Mouse (Mus musculus) induced T-regulatory cell, adult 2 months (primary cell): ENCODE measurements at regions not wholly inside any gene's neighbourhood (a gene's known extent, or its start where the extent isn't known, plus 50 kb on each side); places are given as distances from the start of the nearest gene placed in this dataset.

Source experiments
- DNase-seq: peaks from one replicate; pipeline ENCODE4 v3.0.0-alpha.2; 2012; ENCODE audit warnings: low read depth

DNA sequence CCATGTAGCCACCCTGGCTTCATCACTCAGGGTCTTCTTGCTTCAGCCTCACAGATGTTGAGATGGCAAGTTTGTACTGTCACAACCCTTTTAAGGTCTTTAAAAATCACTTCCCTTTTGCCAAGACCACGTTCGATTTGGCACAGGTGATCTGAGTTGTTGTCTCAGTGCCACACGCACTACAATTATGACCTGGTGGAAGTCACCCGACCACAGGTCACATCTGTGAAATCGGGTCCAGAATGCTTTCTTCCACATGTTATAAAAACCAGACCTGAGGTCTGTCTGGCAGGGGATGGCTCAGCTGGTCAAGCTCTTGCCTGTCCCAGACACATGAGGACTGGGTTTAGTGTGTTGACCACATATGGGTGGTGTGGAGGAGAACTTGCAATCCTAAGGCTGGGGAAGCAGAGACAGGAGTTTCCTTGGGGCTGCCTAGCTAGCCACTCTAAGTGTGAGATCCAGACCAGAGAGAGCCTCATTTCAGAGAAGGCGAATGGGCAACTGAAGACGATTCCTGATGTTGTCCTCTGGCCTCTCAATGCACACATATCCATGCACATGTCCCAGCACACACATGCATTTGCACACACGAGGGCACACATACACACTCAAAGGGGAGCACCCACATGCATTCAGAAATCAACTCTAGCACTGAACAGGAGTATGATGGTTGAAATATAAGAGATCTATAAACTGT is 176.4 kb downstream of the Foxo1 start:
- no peak for DNase-seq

DNA sequence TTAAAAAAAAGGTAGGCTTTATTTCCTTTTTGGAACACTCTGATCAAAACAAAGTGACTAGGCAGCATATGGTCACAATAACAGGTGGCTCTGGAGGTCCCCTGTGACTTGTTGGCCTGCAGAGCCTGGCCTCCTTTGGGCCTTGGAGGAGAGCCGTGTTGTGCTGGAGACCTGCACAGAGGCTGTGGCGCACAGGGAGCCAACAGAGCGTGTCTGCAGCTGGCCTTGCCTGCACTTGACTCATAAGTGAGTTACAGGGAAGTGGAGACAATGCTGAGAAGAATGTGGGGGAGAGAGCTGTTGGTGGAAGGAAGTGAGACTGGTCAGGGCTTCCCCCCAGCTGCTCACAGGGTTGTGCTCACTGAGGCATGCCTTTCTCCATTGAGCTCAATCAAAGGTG is 175.7 kb downstream of the Foxo1 start:
- peak; percentile 37 for DNase-seq

GRCm38 (mm10) chr3:52429014-52429589 is 161.0 kb downstream of the Foxo1 start:
- no peak for DNase-seq

DNA sequence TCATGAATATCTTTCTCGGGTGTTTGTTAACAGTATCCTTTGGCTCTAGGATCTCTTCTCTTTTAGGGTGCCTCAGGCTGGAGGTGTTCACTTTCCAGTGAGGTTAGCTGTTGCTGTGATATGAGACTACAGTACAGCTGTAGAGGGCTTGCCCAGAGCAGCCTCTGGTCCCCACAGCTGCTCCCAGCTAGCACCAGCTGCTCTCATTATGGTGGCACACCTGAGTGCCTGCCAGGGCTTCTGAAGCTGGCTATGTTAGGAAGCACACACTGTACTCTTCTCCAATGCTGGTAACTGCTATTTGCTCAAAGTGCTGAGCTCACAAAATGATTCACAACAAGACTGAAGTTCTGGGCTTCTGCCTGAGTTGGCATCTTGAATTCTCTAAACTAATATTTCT is 154.7 kb downstream of the Foxo1 start:
- DNase-seq, result no peak

GRCm38 (mm10) chr3:52416261-52416660 is 148.1 kb downstream of the Foxo1 start:
- no peak for DNase-seq

DNA sequence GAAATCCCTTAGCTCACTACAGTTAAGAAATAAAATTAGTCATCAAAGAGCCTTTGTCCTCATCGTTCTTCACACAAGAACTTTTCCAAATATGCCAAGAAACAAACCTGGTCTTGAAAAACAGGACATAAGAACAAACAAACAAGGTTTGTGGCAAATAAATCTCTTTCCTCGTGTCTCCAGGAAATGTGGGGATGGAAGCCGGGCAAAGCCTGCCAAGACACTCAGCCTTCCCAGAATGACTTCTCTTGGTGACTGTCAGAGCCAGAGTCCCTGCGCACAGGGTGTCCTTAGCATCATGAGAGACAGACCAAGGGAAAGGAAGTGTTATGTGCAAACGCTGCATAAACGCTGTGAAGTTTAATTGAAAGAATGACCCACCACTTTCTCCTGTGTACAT is 147.2 kb downstream of the Foxo1 start:
- DNase-seq, result no peak

GRCm38 (mm10) chr3:52414017-52414416 is 145.9 kb downstream of the Foxo1 start:
- DNase-seq, result no peak

DNA sequence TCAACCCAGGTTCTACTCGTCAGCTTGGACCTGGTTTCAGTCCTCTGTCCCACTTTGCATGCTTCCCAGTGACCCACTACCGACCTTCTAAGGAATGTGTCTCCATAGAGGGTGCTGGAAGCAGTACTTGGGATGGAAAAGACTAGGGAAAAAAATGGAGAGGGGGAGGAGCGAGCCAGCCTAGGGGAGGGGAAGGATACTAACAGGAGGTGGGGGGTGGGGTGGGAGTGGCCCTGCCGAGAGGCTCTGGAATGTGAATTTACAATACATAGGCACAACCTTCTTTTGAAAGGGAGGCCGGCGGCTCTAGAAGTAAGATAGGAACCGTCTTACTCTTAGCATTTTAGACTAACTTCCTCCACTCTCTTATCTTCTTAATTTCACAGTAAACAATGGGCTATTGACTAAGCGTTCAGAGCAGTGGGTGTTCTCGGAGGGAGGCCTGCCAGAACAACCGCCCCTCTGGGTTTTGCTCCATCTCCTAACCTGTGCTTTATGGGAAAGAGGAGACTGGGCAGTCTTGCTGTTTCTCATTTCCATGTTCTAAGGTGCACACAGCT is 145.1 kb downstream of the Foxo1 start:
- no peak for DNase-seq

DNA sequence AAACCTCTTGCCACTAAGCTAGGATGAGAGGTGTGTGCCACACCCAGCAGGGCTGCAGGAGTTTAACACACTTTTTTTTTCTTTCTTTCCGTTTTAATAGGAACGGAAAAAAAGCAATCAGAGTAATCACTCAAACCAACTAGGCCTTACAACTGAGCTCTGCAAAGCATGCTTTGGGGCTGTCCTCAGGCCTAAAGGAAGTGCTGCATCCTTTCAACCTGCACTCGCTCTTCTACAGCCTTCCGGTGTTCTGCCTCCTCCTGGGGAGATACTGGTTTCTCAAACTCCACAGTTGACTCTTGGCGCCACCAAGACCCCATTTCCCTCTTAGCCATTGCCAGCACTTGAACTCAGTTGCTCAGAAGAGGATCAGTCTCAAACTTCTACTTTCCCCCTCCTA is 143.2 kb downstream of the Foxo1 start:
- peak; percentile 74 for DNase-seq

DNA sequence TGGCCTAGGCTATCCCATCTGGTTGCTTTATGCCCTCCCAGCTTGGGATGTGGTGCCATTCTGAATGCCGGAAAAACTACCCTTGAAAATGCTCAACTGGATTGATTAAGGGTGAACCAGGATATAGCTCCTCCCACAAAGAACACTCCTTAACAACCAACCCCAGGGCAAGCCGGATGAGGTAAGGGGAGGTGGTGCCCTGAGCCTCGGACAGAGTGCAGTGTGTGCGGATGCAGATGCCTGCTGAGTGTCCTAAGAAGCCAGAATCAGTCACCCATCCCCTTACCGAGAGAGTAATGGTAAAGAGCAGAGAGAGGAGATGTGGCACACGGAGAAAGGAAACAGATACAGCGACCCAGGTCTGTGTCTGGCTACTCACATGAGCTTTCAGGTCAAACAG is 141.3 kb downstream of the Foxo1 start:
- DNase-seq, result no peak

DNA sequence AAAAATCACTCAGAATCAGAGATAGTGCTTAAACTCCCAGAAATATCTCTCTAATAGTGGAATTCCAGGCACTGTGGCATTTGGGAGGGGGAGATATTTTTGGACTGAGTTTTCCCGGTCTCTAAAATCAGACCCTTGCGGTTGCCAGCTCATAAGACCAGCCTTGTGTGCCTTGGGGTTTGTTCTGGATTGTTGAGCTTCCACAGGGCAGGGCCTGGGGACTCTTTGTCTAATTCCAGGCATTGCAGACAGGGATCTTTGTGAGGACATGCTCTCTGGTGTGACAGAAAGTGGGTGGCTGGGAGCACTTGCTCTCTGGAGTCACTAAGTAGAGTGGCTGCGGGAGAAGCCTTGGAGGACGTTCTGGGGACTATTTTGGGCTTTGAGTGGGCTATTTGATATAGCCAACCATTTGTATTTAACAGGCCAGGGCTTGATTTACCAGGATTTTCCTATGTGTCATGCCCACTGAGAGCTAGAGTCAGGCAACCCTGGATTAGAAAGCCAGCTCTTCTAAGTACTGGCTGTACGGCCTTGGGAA is 138.7 kb downstream of the Foxo1 start:
- no peak for DNase-seq

GRCm38 (mm10) chr3:52404636-52405035 is 136.5 kb downstream of the Foxo1 start:
- no peak for DNase-seq

DNA sequence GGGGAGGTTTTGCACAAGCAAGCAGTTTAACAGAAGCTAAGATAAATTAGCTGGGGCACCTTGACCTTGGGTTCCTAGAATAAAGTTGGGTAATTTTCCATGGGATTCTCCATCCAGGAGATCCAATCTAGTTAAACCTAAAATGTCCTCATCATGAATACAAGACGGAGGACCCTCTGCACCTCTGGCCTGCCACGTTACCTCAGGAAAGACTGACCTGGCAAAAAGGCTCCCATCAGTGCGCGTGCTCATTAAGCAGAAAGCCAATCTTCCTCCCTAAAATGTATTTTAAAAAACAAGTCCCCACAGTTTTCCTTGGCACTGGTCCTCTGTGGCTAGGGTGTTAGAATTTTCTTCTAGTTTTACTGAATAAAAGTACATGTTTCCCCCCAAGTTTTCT is 134.9 kb downstream of the Foxo1 start:
- no peak for DNase-seq
